Mouse (Mus musculus): ENCODE measurements around the gene Atm. TPM values are rescaled to one million over a fixed set of nuclear protein-coding genes. Genes with fewer than 3 reads are reported as not detected.

The Atm gene
- polyA plus RNA-seq (2016; fragmentation: Nextera tagmentation; extraction: Ambion mirVana), result 10.5 and 11.1 TPM in 2 replicates

DNA sequence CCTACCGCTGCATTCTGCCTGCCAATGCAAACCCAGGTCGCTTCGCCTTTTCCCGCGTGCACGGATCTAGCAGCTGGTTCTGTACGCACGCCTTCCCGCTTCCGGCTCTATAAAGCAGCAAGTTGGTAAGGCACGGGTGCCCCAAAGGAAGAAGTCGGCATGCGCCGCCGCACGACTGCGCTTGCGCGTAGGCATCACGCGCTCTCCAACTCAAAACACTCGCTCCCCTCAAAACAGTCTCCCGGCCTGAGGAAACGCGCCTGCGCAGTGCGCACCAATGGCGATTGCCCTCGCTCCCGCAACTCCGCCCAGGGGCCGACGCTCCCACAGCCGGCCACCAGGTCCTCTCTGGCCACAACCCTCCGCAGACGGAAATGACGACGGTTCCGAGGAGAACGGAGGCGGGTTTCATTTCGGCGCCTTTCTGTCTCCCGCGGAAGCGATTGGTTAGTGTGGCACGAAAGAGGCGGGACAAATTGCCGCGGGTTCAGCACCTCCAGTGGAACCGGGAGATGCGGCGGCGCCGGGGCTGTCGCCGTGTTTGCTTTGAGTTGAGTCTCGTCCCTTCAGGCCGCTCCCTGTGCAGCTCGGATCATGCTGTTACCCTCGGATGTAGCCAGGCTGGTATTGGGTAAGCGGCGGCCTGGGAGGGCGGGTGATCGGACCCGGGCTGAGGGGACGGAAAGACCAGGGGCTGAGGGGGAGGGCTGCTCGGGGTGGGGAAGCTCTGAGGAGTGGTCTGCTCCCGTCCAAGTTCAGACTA is at the start of gene Atm, which contains the start of gene Npat:
Atm (minus strand) TSS at position 183 of the 763 bp plus-strand sequence.
Npat (plus strand) TSS at position 490 of the 763 bp plus-strand sequence.
- H3K9me3 ChIP-seq, result no peaks in the 10 kb centered on the region
- WGBS, result under 1% methylated on average over 69 of the region's 69 CpGs
- H3K36me3 ChIP-seq, result peaks cover 12% of the 10 kb centered on the region; the same call in 1 of the 2 replicates
- H3K27ac ChIP-seq, result peak within 1 kb of the TSS; percentile 94
- peaks cover 16% of the 10 kb centered on the region for H3K4me1 ChIP-seq
- H3K27me3 ChIP-seq (ENCODE audit: insufficient read depth, poor library complexity, severe bottlenecking), result no peaks in the 10 kb centered on the region
- peak within 1 kb of the TSS; percentile 91 for H3K4me3 ChIP-seq
- DNase-seq (ENCODE audit: low spot score), result peak; percentile 100

DNA sequence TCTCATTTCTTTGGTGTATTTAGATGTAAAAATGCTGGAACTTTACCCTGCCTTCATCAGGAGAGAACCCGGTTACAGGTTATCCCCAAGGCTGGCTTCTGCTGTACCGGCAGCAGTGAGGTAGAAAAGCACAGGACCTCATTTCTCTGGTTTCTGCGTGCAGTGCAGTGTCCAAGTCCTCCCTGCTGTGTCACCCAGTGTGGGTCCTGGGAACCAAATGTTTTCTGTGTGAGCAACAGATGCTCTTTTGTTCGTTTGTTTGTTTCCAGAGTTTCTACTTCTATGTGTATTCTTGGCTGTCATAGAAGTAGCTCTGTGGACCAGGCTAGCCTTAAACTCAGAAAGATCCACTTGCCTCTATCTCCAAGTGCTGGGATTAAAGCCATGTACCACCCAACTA is 45.3 kb upstream of the Atm start:
- no peaks in the 10 kb centered on the region for H3K4me1 ChIP-seq
- no peaks in the 10 kb centered on the region for H3K9me3 ChIP-seq
- H3K27me3 ChIP-seq (ENCODE audit: insufficient read depth, poor library complexity, severe bottlenecking), result no peaks in the 10 kb centered on the region
- 89% methylated on average over 4 of the region's 4 CpGs for WGBS
- H3K27ac ChIP-seq, result no peak overlapping the region
- DNase-seq (ENCODE audit: low spot score), result no peak
- H3K36me3 ChIP-seq, result peaks cover 78% of the 10 kb centered on the region
- no peak overlapping the region for H3K4me3 ChIP-seq

GRCm38 (mm10) chr9:53575721-53576120 is 39.2 kb upstream of the Atm start:
- H3K36me3 ChIP-seq, result peaks cover 79% of the 10 kb centered on the region
- no peaks in the 10 kb centered on the region for H3K27me3 ChIP-seq (ENCODE audit: insufficient read depth, poor library complexity, severe bottlenecking)
- WGBS, result 93% methylated on average over 5 of the region's 5 CpGs
- H3K27ac ChIP-seq, result no peak overlapping the region
- H3K4me3 ChIP-seq, result no peak overlapping the region
- DNase-seq (ENCODE audit: low spot score), result no peak
- no peaks in the 10 kb centered on the region for H3K4me1 ChIP-seq
- no peaks in the 10 kb centered on the region for H3K9me3 ChIP-seq

- Histone ChIP-seq H3K4me1 (no peaks in the 10 kb centered on the region), H3K36me3 (peaks cover 84% of the 10 kb centered on the region), H3K9me3 (no peaks in the 10 kb centered on the region), H3K27me3 (ENCODE audit: insufficient read depth, poor library complexity, severe bottlenecking) (no peaks in the 10 kb centered on the region), H3K4me3 (no peak overlapping the region), H3K27ac (no peak overlapping the region)
- no peak for DNase-seq (ENCODE audit: low spot score)
- WGBS, result 84% methylated on average over 7 of the region's 7 CpGs
Measured at GRCm38 (mm10) chr9:53572516-53573307, 36.2 kb upstream of the Atm start.

GRCm38 (mm10) chr9:53570662-53571061 is 34.1 kb upstream of the Atm start:
- peaks cover 91% of the 10 kb centered on the region for H3K36me3 ChIP-seq
- no peak overlapping the region for H3K27ac ChIP-seq
- no peaks in the 10 kb centered on the region for H3K9me3 ChIP-seq
- WGBS, result 89% methylated on average over 6 of the region's 6 CpGs
- H3K4me1 ChIP-seq, result no peaks in the 10 kb centered on the region
- DNase-seq (ENCODE audit: low spot score), result no peak
- H3K4me3 ChIP-seq, result no peak overlapping the region
- H3K27me3 ChIP-seq (ENCODE audit: insufficient read depth, poor library complexity, severe bottlenecking), result no peaks in the 10 kb centered on the region

DNA sequence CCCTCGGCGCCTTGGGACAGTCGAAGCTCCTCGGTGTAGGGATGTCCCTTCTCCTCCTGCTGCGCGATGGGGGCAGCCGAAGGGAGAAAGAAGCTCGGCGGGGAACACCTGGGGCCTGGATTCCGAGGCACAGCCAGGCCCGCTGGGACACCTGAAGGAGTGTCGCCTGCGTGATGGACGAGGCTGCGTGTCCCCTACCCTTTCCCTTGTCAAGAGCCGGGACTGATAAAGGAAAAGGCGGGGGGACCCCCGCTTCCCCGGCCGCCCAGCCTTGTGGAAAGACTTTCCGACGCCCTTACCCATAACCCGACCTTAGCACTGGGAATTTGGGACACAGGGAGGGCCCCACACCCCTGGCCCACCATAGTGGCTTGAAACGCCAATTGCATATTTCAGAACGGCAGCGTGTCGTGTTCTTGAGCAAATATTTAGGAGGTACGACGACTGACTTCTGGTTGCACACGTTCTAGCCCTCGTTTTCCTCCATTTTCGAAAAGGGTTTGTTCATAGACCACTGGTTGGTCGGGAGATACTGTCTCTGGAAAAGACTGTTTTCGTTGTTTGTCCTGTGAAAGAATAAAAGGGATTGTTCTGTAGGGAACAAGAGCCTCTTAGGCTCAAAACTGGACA is 911 bp upstream of the Atm start:
- peak overlapping the region; percentile 91 for H3K4me3 ChIP-seq
- no peaks in the 10 kb centered on the region for H3K27me3 ChIP-seq (ENCODE audit: insufficient read depth, poor library complexity, severe bottlenecking)
- H3K9me3 ChIP-seq, result no peaks in the 10 kb centered on the region
- H3K36me3 ChIP-seq, result peaks cover 8% of the 10 kb centered on the region; the same call in 1 of the 2 replicates
- H3K4me1 ChIP-seq, result peaks cover 16% of the 10 kb centered on the region
- 2% methylated on average over 34 of the region's 34 CpGs for WGBS
- H3K27ac ChIP-seq, result peak overlapping the region; percentile 94
- peak; percentile 82 for DNase-seq (ENCODE audit: low spot score)

GRCm38 (mm10) chr9:53535416-53536320 is 872 bp downstream of the Atm start:
- Histone ChIP-seq H3K4me1 (peaks cover 16% of the 10 kb centered on the region), H3K9me3 (no peaks in the 10 kb centered on the region), H3K4me3 (peak overlapping the region; percentile 91), H3K27ac (peak overlapping the region; percentile 94), H3K27me3 (ENCODE audit: insufficient read depth, poor library complexity, severe bottlenecking) (no peaks in the 10 kb centered on the region), H3K36me3 (peaks cover 23% of the 10 kb centered on the region; the same call in 1 of the 2 replicates)
- no peak for DNase-seq (ENCODE audit: low spot score)
- WGBS, result 18% methylated on average over 17 of the region's 17 CpGs

DNA sequence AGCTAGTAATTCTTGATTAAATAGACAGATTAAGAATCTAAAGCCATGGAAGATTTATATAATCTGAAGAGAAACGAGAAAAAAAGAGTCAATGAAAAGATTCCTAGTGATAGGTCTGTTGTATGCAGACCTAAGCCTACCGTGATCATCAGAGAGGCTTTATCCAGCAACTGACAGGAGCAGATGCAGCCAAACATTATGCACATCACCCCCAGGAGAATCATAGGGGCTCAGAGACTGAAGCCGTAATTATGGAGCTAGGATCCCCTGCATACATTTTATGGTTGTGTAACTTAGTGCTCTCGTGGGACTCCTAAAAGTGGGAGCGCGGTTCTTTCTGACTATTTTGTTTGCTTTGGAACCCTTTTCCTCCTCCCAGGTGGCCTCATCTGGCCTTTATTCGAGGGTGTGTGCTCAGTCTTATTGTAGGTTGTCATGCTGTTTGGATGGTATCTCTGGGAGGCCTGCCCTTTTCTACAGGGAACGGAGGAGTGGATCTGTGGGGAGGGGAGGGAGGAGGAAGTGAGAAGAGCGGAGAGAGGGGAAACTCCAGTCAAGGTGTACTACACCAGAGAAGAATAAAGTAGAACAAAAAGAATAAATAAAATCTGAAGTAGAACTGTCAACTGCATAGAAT is 19.0 kb downstream of the Atm start:
- Histone ChIP-seq H3K9me3 (no peaks in the 10 kb centered on the region), H3K36me3 (peaks cover 27% of the 10 kb centered on the region), H3K27me3 (ENCODE audit: insufficient read depth, poor library complexity, severe bottlenecking) (no peaks in the 10 kb centered on the region), H3K4me3 (no peak overlapping the region), H3K4me1 (0 out of 2 replicates have a peak, but pooled peaks cover 4% of the 10 kb centered on the region), H3K27ac (no peak overlapping the region)
- no peak for DNase-seq (ENCODE audit: low spot score)
- 72% methylated on average over 9 of the region's 9 CpGs for WGBS

- no peak overlapping the region for H3K4me3 ChIP-seq
- no peak overlapping the region for H3K27ac ChIP-seq
- H3K4me1 ChIP-seq, result 0 out of 2 replicates have a peak, but pooled peaks cover 4% of the 10 kb centered on the region
- H3K27me3 ChIP-seq (ENCODE audit: insufficient read depth, poor library complexity, severe bottlenecking), result no peaks in the 10 kb centered on the region
- no peak for DNase-seq (ENCODE audit: low spot score)
- peaks cover 28% of the 10 kb centered on the region for H3K36me3 ChIP-seq
- no peaks in the 10 kb centered on the region for H3K9me3 ChIP-seq
Measured at GRCm38 (mm10) chr9:53514091-53514490, 22.4 kb downstream of the Atm start.

DNA sequence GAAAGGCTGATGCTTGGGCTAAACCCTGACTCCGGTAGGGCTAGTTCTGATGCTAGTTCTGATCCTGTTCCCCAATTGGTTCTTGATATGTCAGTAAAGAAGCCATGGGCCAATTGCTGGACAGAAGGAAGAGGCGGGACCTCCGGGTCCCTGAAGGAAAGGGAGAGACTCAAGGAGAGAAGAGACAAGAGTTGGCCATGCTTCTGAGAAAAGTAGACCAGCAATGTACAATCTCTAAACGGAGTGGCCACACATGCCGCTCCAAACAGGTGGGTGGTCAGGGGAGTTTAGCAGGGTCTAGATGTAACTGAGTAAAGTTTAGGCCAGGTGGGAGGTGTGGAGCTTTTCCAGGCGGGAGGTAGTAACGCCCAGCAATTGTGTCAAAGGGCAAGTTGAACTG is 28.5 kb downstream of the Atm start:
- peaks cover 44% of the 10 kb centered on the region for H3K36me3 ChIP-seq
- 84% methylated on average over 7 of the region's 7 CpGs for WGBS

DNA sequence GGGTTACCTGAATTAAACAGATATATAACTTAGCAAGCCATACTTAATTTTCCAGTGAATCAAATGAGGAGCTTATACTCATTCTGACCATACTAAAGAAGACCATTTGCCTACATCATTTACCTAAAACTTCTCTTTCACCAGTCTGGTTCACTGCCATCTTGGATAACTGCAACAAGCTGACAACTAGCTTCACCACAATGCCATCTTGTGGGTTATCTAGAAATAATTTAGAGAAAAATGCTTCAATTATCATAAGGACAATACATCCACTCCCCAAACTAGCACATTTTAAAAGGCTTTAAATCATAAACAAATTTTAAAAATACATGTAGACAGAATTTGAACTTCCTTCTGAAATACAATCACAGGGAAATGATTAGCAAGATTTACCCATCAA is 50.7 kb downstream of the Atm start:
- Histone ChIP-seq H3K4me3 (no peak overlapping the region), H3K27me3 (ENCODE audit: insufficient read depth, poor library complexity, severe bottlenecking) (no peaks in the 10 kb centered on the region), H3K27ac (no peak overlapping the region), H3K9me3 (no peaks in the 10 kb centered on the region), H3K36me3 (peaks cover 58% of the 10 kb centered on the region), H3K4me1 (no peaks in the 10 kb centered on the region)
- no peak for DNase-seq (ENCODE audit: low spot score)

More for the DNA sequence above, 28.5 kb downstream of the Atm start:
- Histone ChIP-seq H3K4me3 (no peak overlapping the region), H3K27ac (no peak overlapping the region), H3K27me3 (ENCODE audit: insufficient read depth, poor library complexity, severe bottlenecking) (no peaks in the 10 kb centered on the region), H3K4me1 (no peaks in the 10 kb centered on the region), H3K9me3 (no peaks in the 10 kb centered on the region)
- no peak for DNase-seq (ENCODE audit: low spot score)

Data from heart, embryonic 10.5 days (tissue).